Mouse (Mus musculus) heart, embryonic 12.5 days (tissue): ENCODE data around the gene Edn3. TPM values are rescaled to one million over a fixed set of nuclear protein-coding genes. Genes with fewer than 3 reads are reported as not detected.

Experiments used
- ATAC-seq: fragments of 200-750 bp; cut with Nextera tagmentation; 2 replicates; pipeline ENCODE4 v1.8.0; 2017; ENCODE audit warnings: moderate TSS enrichment, moderate library complexity; ENCODE audit not compliant: insufficient number of reproducible peaks, low FRiP score
- H3K27ac ChIP-seq: fragments of 300-500 bp; sonication (generic); 2 replicates; pipeline ENCODE4 v1.5.1; 2016; ENCODE audit warnings: mild to moderate bottlenecking, moderate library complexity; ENCODE audit not compliant: poor library complexity, severe bottlenecking
- H3K27me3 ChIP-seq: fragments of 300-500 bp; sonication (generic); replicated peaks from 2 replicates; pipeline ENCODE4 v1.6.1; 2016; ENCODE audit warnings: mild to moderate bottlenecking, moderate library complexity
- H3K36me3 ChIP-seq: fragments of 300-500 bp; sonication (generic); 2 replicates; pipeline ENCODE4 v1.6.1; 2016; ENCODE audit warnings: mild to moderate bottlenecking, moderate library complexity
- H3K4me1 ChIP-seq: fragments of 300-500 bp; sonication (generic); replicated peaks from 2 replicates; pipeline ENCODE4 v1.6.1; 2016; ENCODE audit warnings: mild to moderate bottlenecking
- H3K4me2 ChIP-seq: fragments of 300-500 bp; sonication (generic); 2 replicates; pipeline ENCODE4 v1.6.1; 2016; ENCODE audit warnings: mild to moderate bottlenecking, moderate library complexity
- H3K4me3 ChIP-seq: fragments of 300-500 bp; sonication (generic); 2 replicates; pipeline ENCODE4 v1.5.1; 2016; ENCODE audit warnings: mild to moderate bottlenecking
- H3K9ac ChIP-seq: fragments of 300-500 bp; sonication (generic); 2 replicates; pipeline ENCODE4 v1.6.1; 2016; ENCODE audit warnings: mild to moderate bottlenecking, moderate library complexity
- H3K9me3 ChIP-seq: fragments of 300-500 bp; sonication (generic); replicated peaks from 2 replicates; pipeline ENCODE4 v1.6.1; 2016; ENCODE audit warnings: mild to moderate bottlenecking, moderate library complexity
- WGBS: fragments of 180-500 bp; shearing (Covaris S2); methylation state at CpG from one replicate; pipeline ENCODE4 v1.1.7; 2016; 5-methylcytosine and 5-hydroxymethylcytosine counted together
- polyA plus RNA-seq: library from polyadenylated mRNA; unstranded; fragments of >200 nt; fragmentation: Nextera tagmentation; extraction: Ambion mirVana; gene quantifications from 2 replicates; pipeline ENCODE4 v1.2.1, GENCODE M21; 2016

Edn3 gene
- polyA plus RNA-seq = 0.23 and 0.54 TPM in 2 replicates

DNA sequence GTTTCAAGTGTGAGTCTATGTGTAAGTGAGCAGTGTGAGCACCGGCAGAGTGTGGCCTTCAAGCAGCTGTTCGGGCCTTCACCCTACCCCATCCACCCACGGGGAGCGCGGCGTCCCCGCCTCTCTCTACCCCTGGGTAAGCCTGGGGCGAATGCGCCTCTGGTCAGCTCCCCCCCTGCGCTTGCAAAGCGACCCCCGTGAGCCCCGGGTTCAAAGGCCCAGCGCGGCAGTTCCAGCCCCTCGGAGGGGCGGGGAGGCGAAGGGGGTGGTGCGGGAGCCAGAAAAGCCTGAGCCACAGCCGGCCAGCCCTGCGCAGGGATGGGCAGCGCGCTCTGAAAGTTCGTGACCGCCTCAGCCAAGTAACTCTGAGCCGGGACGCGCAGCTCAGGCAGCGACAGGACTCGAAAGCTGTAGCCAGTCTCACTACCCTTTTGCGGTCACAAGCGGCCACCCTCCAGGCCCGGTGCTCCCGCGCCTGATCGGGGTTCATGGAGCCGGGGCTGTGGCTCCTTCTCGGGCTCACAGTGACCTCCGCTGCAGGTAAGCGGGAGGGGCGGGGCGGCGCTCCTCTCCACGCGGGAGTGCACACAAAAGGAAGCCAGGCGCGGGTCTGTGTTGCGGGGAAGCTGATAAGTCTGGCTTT, at the start of gene Edn3:
Gene Edn3, plus strand, starts transcription at position 141 of the 643 bp plus-strand sequence.
- peak within 1 kb of the TSS; percentile 65 for H3K9ac ChIP-seq
- H3K4me1 ChIP-seq = peaks cover 8% of the 10 kb centered on the region; the same call in 1 of the 2 replicates
- H3K36me3 ChIP-seq = no peaks in the 10 kb centered on the region
- ATAC-seq = peak; percentile 22; the same call in 1 of the 2 replicates
- no peak within 1 kb of the TSS for H3K27ac ChIP-seq
- H3K27me3 ChIP-seq = peaks cover 31% of the 10 kb centered on the region
- H3K9me3 ChIP-seq = no peaks in the 10 kb centered on the region
- H3K4me2 ChIP-seq = peak within 1 kb of the TSS; percentile 90
- H3K4me3 ChIP-seq = peak within 1 kb of the TSS; percentile 50
- 2% methylated on average over 48 of the region's 48 CpGs for WGBS

GRCm38 (mm10) chr2:174712043-174712442, 48.4 kb upstream of the Edn3 start:
- Histone ChIP-seq H3K36me3 (no peaks in the 10 kb centered on the region), H3K4me3 (no peak overlapping the region), H3K4me2 (no peak overlapping the region), H3K27me3 (no peaks in the 10 kb centered on the region), H3K9ac (no peak overlapping the region), H3K4me1 (no peaks in the 10 kb centered on the region), H3K27ac (no peak overlapping the region), H3K9me3 (no peaks in the 10 kb centered on the region)
- WGBS = 89% methylated on average over 1 of the region's 1 CpGs
- no peak for ATAC-seq

- H3K36me3 ChIP-seq = no peaks in the 10 kb centered on the region
- ATAC-seq = no peak
These were observed 44.5 kb upstream of the Edn3 start for GRCm38 (mm10) chr2:174715938-174716337.

GRCm38 (mm10) chr2:174717857-174718256, 42.6 kb upstream of the Edn3 start:
- 83% methylated on average over 4 of the region's 4 CpGs for WGBS
- no peak overlapping the region for H3K9ac ChIP-seq
- no peaks in the 10 kb centered on the region for H3K36me3 ChIP-seq
- H3K27me3 ChIP-seq = no peaks in the 10 kb centered on the region
- no peaks in the 10 kb centered on the region for H3K4me1 ChIP-seq
- H3K9me3 ChIP-seq = no peaks in the 10 kb centered on the region
- H3K4me3 ChIP-seq = no peak overlapping the region
- ATAC-seq = no peak
- no peak overlapping the region for H3K4me2 ChIP-seq
- H3K27ac ChIP-seq = no peak overlapping the region

More at GRCm38 (mm10) chr2:174715938-174716337, 44.5 kb upstream of the Edn3 start:
- H3K27ac ChIP-seq = no peak overlapping the region
- H3K4me1 ChIP-seq = no peaks in the 10 kb centered on the region
- H3K4me2 ChIP-seq = no peak overlapping the region
- H3K27me3 ChIP-seq = no peaks in the 10 kb centered on the region
- H3K4me3 ChIP-seq = no peak overlapping the region
- no peaks in the 10 kb centered on the region for H3K9me3 ChIP-seq
- no peak overlapping the region for H3K9ac ChIP-seq

GRCm38 (mm10) chr2:174727114-174727823, 33.1 kb upstream of the Edn3 start:
- 82% methylated on average over 10 of the region's 10 CpGs for WGBS
- ATAC-seq = no peak
- H3K27ac ChIP-seq = no peak overlapping the region

GRCm38 (mm10) chr2:174731939-174732338, 28.5 kb upstream of the Edn3 start:
- H3K27me3 ChIP-seq = 0 out of 2 replicates have a peak, but pooled peaks cover 6% of the 10 kb centered on the region
- no peak for ATAC-seq
- H3K9ac ChIP-seq = no peak overlapping the region
- H3K27ac ChIP-seq = no peak overlapping the region
- no peaks in the 10 kb centered on the region for H3K9me3 ChIP-seq
- WGBS = 67% methylated on average over 5 of the region's 5 CpGs
- no peak overlapping the region for H3K4me2 ChIP-seq
- no peaks in the 10 kb centered on the region for H3K36me3 ChIP-seq
- H3K4me1 ChIP-seq = peaks cover 8% of the 10 kb centered on the region; the same call in 1 of the 2 replicates
- no peak overlapping the region for H3K4me3 ChIP-seq

More at GRCm38 (mm10) chr2:174727114-174727823, 33.1 kb upstream of the Edn3 start:
- Histone ChIP-seq H3K9ac (no peak overlapping the region), H3K9me3 (no peaks in the 10 kb centered on the region), H3K36me3 (no peaks in the 10 kb centered on the region), H3K4me2 (no peak overlapping the region), H3K4me1 (no peaks in the 10 kb centered on the region; the same call in 1 of the 2 replicates), H3K27me3 (peaks cover 6% of the 10 kb centered on the region; the same call in 1 of the 2 replicates), H3K4me3 (no peak overlapping the region)

- Histone ChIP-seq H3K4me1 (peaks cover 8% of the 10 kb centered on the region; the same call in 1 of the 2 replicates), H3K27me3 (no peaks in the 10 kb centered on the region), H3K4me2 (no peak overlapping the region), H3K4me3 (no peak overlapping the region), H3K36me3 (no peaks in the 10 kb centered on the region), H3K9ac (no peak overlapping the region), H3K9me3 (no peaks in the 10 kb centered on the region), H3K27ac (no peak overlapping the region)
- 90% methylated on average over 1 of the region's 1 CpGs for WGBS
- ATAC-seq = no peak
These were observed 25.1 kb upstream of the Edn3 start for GRCm38 (mm10) chr2:174735270-174735669.

GRCm38 (mm10) chr2:174747182-174747581, 13.2 kb upstream of the Edn3 start:
- Histone ChIP-seq H3K36me3 (no peaks in the 10 kb centered on the region), H3K4me1 (no peaks in the 10 kb centered on the region), H3K27me3 (no peaks in the 10 kb centered on the region), H3K4me3 (no peak overlapping the region), H3K9me3 (no peaks in the 10 kb centered on the region), H3K4me2 (no peak overlapping the region), H3K9ac (no peak overlapping the region), H3K27ac (no peak overlapping the region)
- 81% methylated on average over 1 of the region's 1 CpGs for WGBS
- no peak for ATAC-seq

- Histone ChIP-seq H3K4me2 (peak overlapping the region; percentile 28), H3K9me3 (no peaks in the 10 kb centered on the region), H3K27ac (no peak overlapping the region), H3K9ac (no peak overlapping the region), H3K36me3 (no peaks in the 10 kb centered on the region), H3K4me1 (no peaks in the 10 kb centered on the region), H3K4me3 (no peak overlapping the region), H3K27me3 (no peaks in the 10 kb centered on the region)
- 61% methylated on average over 8 of the region's 8 CpGs for WGBS
- ATAC-seq = no peak
These were observed 12.0 kb upstream of the Edn3 start for GRCm38 (mm10) chr2:174748381-174748780.

DNA sequence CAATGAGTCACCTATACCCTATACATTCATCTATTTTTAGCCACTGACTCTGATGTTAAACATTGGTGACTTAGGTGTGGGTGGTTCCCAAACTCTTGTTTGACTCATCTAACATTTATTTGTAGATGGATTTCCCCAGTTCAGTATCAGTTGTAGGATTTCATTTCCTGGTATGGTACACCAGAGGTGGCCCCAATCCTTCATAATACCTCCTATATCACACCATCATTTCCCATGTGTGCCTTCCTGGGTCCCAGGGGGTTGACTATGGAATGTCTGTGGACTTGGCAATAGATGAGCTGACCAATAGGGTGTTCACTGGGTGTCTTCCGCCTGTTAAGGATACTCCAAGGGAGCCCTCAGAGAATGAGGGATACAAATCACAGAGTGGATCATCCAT, 7.2 kb upstream of the Edn3 start:
- WGBS = 77% methylated on average over 1 of the region's 1 CpGs
- Histone ChIP-seq H3K27ac (no peak overlapping the region), H3K27me3 (no peaks in the 10 kb centered on the region), H3K4me1 (no peaks in the 10 kb centered on the region), H3K4me3 (no peak overlapping the region), H3K9me3 (no peaks in the 10 kb centered on the region), H3K9ac (no peak overlapping the region), H3K4me2 (no peak overlapping the region), H3K36me3 (no peaks in the 10 kb centered on the region)
- no peak for ATAC-seq

DNA sequence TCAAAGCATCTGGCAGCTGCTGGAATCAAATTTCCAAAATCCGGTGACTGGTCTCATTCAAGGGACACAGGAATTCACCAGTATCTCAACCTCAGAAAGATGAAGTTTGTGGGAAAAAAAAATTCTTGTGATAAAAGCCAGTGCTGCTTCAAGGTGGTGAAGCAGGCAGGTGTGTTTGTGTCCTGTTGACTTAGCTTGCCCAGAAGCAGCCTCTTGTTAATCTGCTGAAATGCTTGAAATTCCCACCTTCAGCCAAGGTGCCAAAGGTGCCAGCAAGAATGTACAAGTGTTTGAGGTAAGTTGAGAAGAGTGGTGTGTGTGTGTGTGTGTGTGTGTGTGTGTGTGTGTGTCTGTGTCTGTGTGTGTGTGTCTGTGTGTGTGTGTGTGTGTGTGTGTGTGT, 6.2 kb upstream of the Edn3 start:
- peaks cover 1% of the 10 kb centered on the region; the same call in 1 of the 2 replicates for H3K27me3 ChIP-seq
- no peak overlapping the region for H3K4me2 ChIP-seq
- 77% methylated on average over 1 of the region's 1 CpGs for WGBS
- no peaks in the 10 kb centered on the region for H3K36me3 ChIP-seq
- no peak for ATAC-seq
- H3K9ac ChIP-seq = no peak overlapping the region
- H3K4me3 ChIP-seq = no peak overlapping the region
- H3K27ac ChIP-seq = no peak overlapping the region
- H3K9me3 ChIP-seq = no peaks in the 10 kb centered on the region
- no peaks in the 10 kb centered on the region for H3K4me1 ChIP-seq
